Mouse (Mus musculus): Measurements from ENCODE around the gene Oasl2. TPM values are rescaled to one million over a fixed set of nuclear protein-coding genes. Genes with fewer than 3 reads are reported as not detected.

Gene Oasl2
- polyA plus RNA-seq, 1 experiment from 2014 or later: 7.9 TPM

DNA sequence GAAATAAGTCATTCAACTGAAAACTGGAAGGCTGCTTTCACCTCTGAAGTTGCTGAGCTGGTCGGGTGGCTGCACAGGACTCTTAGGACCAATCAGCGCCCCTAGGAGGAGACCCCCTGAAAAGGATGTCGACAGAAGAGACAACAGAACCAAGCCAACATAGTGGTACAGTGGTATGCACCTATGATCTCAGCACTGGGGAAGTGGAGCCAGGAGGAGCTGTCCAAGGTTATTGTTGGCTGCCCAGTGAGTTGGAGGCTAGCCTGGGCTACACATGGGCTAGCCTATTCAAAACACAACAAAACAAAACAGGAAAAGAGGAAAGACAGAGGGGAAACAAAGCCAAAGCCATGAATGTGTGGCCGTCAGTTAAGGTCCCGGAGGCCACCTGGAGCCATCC lies 61.3 kb downstream of the Oasl2 start:
- Histone ChIP-seq H3K27ac (replicated peaks; ENCODE audit: low read depth, low read length) (no peak overlapping the region), H3K9me3 (ENCODE audit: control insufficient read depth, low read length) (no peaks in the 10 kb centered on the region), H3K36me3 (ENCODE audit: control insufficient read depth, insufficient read depth, low read length) (no peaks in the 10 kb centered on the region), H3K9ac (replicated peaks; ENCODE audit: low read length) (no peak overlapping the region), H3K4me3 (replicated peaks; ENCODE audit: low read depth, low read length) (no peak overlapping the region), H3K4me1 (ENCODE audit: control insufficient read depth, insufficient read depth, low read length) (no peaks in the 10 kb centered on the region), H3K27me3 (ENCODE audit: control insufficient read depth, insufficient read depth, low read length) (no peaks in the 10 kb centered on the region), H3K4me2 (ENCODE audit: low read length) (no peak overlapping the region)
- WGBS: 84% methylated on average over 5 of the region's 5 CpGs
- no peak for ATAC-seq (ENCODE audit: low FRiP score, low TSS enrichment)
- no peak for DNase-seq

Small RNAs within 50 kb of the gene (microRNA-seq; reads per million reads assigned to microRNA genes)
- 4.4 reads per million, percentile 25 among the genes with 10 or more reads in this experiment for gene Mir6240

Other genes with a start within 250 kb of the Oasl2 start
- gene Trpv4, start 238.5 kb upstream of the Oasl2 start, polyA plus RNA-seq (2014; fragmentation: Nextera tagmentation; extraction: Ambion mirVana): 0.46 and 0.86 TPM in 2 replicates
- 27.6 and 30.4 TPM in 2 replicates for gene Gltp, start 206.0 kb upstream of the Oasl2 start, polyA plus RNA-seq (2014; fragmentation: Nextera tagmentation; extraction: Ambion mirVana)
- gene Tchp, start 189.2 kb upstream of the Oasl2 start, polyA plus RNA-seq (2014; fragmentation: Nextera tagmentation; extraction: Ambion mirVana): 14.0 and 14.4 TPM in 2 replicates
- 40.9 and 48.5 TPM in 2 replicates for gene Ankrd13a, start 122.3 kb upstream of the Oasl2 start, polyA plus RNA-seq (2014; fragmentation: Nextera tagmentation; extraction: Ambion mirVana)
- gene Git2, start 121.4 kb upstream of the Oasl2 start, polyA plus RNA-seq (2014; fragmentation: Nextera tagmentation; extraction: Ambion mirVana): 36.3 and 39.5 TPM in 2 replicates
- gene 1500011B03Rik, start 73.5 kb upstream of the Oasl2 start, polyA plus RNA-seq (2014; fragmentation: Nextera tagmentation; extraction: Ambion mirVana): 276 and 315 TPM in 2 replicates
- gene 4930519G04Rik, start 43.3 kb upstream of the Oasl2 start, polyA plus RNA-seq (2014; fragmentation: Nextera tagmentation; extraction: Ambion mirVana): not detected in 2 replicates
- 3.4 and 3.5 TPM in 2 replicates for gene Gm9936, start 38.3 kb upstream of the Oasl2 start, polyA plus RNA-seq (2014; fragmentation: Nextera tagmentation; extraction: Ambion mirVana)
- 2.0 TPM in 1 of 2 replicates, not detected in the other for gene Oasl1, start 26.3 kb downstream of the Oasl2 start, polyA plus RNA-seq (2014; fragmentation: Nextera tagmentation; extraction: Ambion mirVana)
- gene 2210016L21Rik, start 45.2 kb downstream of the Oasl2 start, polyA plus RNA-seq (2014; fragmentation: Nextera tagmentation; extraction: Ambion mirVana): 92.1 and 113 TPM in 2 replicates
- not detected in 2 replicates for gene Hnf1a, start 74.2 kb downstream of the Oasl2 start, polyA plus RNA-seq (2014; fragmentation: Nextera tagmentation; extraction: Ambion mirVana)
- 33.1 and 35.5 TPM in 2 replicates for gene Sppl3, start 114.2 kb downstream of the Oasl2 start, polyA plus RNA-seq (2014; fragmentation: Nextera tagmentation; extraction: Ambion mirVana)
- 59.4 and 72.9 TPM in 2 replicates for gene Gm10401, start 201.4 kb downstream of the Oasl2 start, polyA plus RNA-seq (2014; fragmentation: Nextera tagmentation; extraction: Ambion mirVana)
- 13.8 and 14.6 TPM in 2 replicates for gene Acads, start 222.4 kb downstream of the Oasl2 start, polyA plus RNA-seq (2014; fragmentation: Nextera tagmentation; extraction: Ambion mirVana)
- gene Unc119b, start 238.0 kb downstream of the Oasl2 start, polyA plus RNA-seq (2014; fragmentation: Nextera tagmentation; extraction: Ambion mirVana): 29.1 and 37.2 TPM in 2 replicates

Data from midbrain, embryonic 14.5 days (tissue).